Mouse (Mus musculus) limb, embryonic 14.5 days (tissue): ENCODE data around the gene Larp1. TPM values are rescaled to one million over a fixed set of nuclear protein-coding genes. Genes with fewer than 3 reads are reported as not detected.
"Not testable (repeated sequence)": the region's sequence is repeated elsewhere in the genome, so short reads cannot be mapped to it uniquely, and the experiment has no call there.

ENCODE experiments used
- ATAC-seq: fragments of 200-750 bp; cut with Nextera tagmentation; 2 replicates; pipeline ENCODE4 v1.8.0; 2017; ENCODE audit warnings: low read depth, moderate number of reproducible peaks, moderate TSS enrichment; ENCODE audit not compliant: low FRiP score
- DNase-seq: peaks from one replicate; pipeline ENCODE4 v3.0.0-alpha.2; 2015; ENCODE audit warnings: low spot score
- H3K27ac ChIP-seq: fragments of 300-500 bp; sonication (generic); replicated peaks from 2 replicates; pipeline ENCODE4 v1.5.1; 2014; ENCODE audit warnings: low read depth, mild to moderate bottlenecking, low read length, moderate library complexity, mixed read lengths
- H3K27me3 ChIP-seq: fragments of 300-500 bp; sonication (generic); 2 replicates; pipeline ENCODE4 v1.6.1; 2014; ENCODE audit warnings: low read length, mixed read lengths; ENCODE audit not compliant: control insufficient read depth, insufficient read depth
- H3K36me3 ChIP-seq: fragments of 300-500 bp; sonication (generic); 2 replicates; pipeline ENCODE4 v1.6.1; 2014; ENCODE audit warnings: mild to moderate bottlenecking, low read length, moderate library complexity, mixed read lengths; ENCODE audit not compliant: control insufficient read depth, insufficient read depth
- H3K4me1 ChIP-seq: fragments of 300-500 bp; sonication (generic); 2 replicates; pipeline ENCODE4 v1.6.1; 2014; ENCODE audit warnings: antibody characterized with exemption, low read length, mixed read lengths; ENCODE audit not compliant: control insufficient read depth, insufficient read depth
- H3K4me2 ChIP-seq: fragments of 300-500 bp; sonication (generic); replicated peaks from 2 replicates; pipeline ENCODE4 v1.6.1; 2014; ENCODE audit warnings: low read depth, mild to moderate bottlenecking, low read length, moderate library complexity; ENCODE audit not compliant: severe bottlenecking
- H3K4me3 ChIP-seq: fragments of 300-500 bp; sonication (generic); replicated peaks from 2 replicates; pipeline ENCODE4 v1.5.1; 2014; ENCODE audit warnings: low read length
- H3K9ac ChIP-seq: fragments of 300-500 bp; sonication (generic); 2 replicates; pipeline ENCODE4 v1.6.1; 2014; ENCODE audit warnings: mild to moderate bottlenecking, low read depth, low read length, moderate library complexity; ENCODE audit not compliant: severe bottlenecking
- H3K9me3 ChIP-seq: fragments of 300-500 bp; sonication (generic); 2 replicates; pipeline ENCODE4 v1.6.1; 2016; ENCODE audit warnings: low read length; ENCODE audit not compliant: control insufficient read depth
- POLR2A ChIP-seq: fragments of 200-500 bp; IDR thresholded peaks from 2 replicates; pipeline ENCODE4 v1.8.0; 2012; ENCODE audit warnings: inconsistent platforms, mild to moderate bottlenecking, moderate library complexity, borderline replicate concordance; ENCODE audit not compliant: insufficient read depth, insufficient read length; ENCODE audit errors: extremely low read depth
- WGBS: fragments of 180-500 bp; shearing (Covaris S2); extraction: QIAGEN DNeasy Blood & Tissue Kit; methylation state at CpG from one replicate; pipeline ENCODE4 v1.1.7; 2014; 5-methylcytosine and 5-hydroxymethylcytosine counted together
- polyA plus RNA-seq, 2 experiments: library from polyadenylated mRNA; depleted of rRNA in 1 of 2; stranded (reverse) in 1 of 2; unstranded in 1 of 2; fragments of >200 nt; fragmentation: Nextera tagmentation in 1 of 2; extraction: Ambion mirVana in 1 of 2; gene quantifications; 2 replicates each; pipeline versions ENCODE4 v1.2.1 to v1.2.3; 2012 to 2014

Gene Larp1
- polyA plus RNA-seq, 2 experiments: 24.7 to 46.4 TPM

DNA sequence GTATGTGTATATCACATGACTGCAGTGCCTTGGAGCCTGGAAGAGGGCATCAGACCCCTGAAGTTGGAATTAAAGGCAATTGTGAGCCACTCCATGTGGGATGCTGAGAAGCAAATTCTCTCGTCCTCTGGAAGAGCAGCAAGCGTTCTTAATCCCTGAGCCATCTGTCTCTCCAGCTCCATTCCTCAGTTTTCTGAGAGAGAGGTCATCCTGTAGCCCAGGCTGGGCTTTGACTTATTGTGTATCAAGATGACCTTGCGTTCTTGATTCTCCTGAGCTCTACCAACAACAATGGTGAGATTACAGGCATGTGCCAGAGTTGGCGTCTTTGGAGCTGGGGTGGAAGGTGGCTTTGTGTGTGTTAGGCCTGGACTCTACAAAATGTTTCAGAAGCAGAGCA is 85.9 kb downstream of the Larp1 start:
- Histone ChIP-seq H3K27me3 (no peaks in the 10 kb centered on the region), H3K36me3 (no peaks in the 10 kb centered on the region), H3K27ac (no peak overlapping the region), H3K9ac (no peak overlapping the region), H3K4me1 (peaks cover 8% of the 10 kb centered on the region), H3K4me2 (no peak overlapping the region), H3K4me3 (no peak overlapping the region), H3K9me3 (no peaks in the 10 kb centered on the region)
- ATAC-seq (no peak), DNase-seq (no peak)
- TF ChIP-seq POLR2A: no peak
- WGBS: 85% methylated on average over 4 of the region's 4 CpGs

DNA sequence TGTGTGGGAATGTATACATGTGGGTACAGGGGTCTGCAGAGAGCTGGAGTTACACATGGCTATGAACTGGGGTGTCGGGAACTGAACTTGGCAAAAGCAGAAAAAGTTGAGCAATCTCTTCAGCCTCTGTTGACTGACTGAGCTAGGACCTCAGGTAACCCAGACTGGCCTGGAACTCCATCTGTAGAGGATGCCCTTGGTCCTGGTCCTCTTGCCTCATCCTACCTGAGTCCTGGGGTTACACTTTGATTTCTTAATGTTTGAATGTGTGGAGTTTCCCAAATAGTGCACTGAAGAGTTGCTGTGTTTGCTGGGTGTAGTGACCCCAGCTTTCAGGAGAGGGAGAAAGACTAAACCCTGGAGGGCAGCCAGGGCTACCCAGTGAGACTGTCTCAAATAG is 86.7 kb downstream of the Larp1 start:
- H3K27ac ChIP-seq: no peak overlapping the region
- no peaks in the 10 kb centered on the region for H3K27me3 ChIP-seq
- no peak overlapping the region for H3K4me2 ChIP-seq
- ATAC-seq (no peak), DNase-seq (no peak)
- no peak overlapping the region for H3K9ac ChIP-seq
- 95% methylated on average over 1 of the region's 1 CpGs for WGBS
- TF ChIP-seq POLR2A: no peak
- no peaks in the 10 kb centered on the region for H3K9me3 ChIP-seq
- H3K36me3 ChIP-seq: no peaks in the 10 kb centered on the region
- no peak overlapping the region for H3K4me3 ChIP-seq
- H3K4me1 ChIP-seq: peaks cover 8% of the 10 kb centered on the region

DNA sequence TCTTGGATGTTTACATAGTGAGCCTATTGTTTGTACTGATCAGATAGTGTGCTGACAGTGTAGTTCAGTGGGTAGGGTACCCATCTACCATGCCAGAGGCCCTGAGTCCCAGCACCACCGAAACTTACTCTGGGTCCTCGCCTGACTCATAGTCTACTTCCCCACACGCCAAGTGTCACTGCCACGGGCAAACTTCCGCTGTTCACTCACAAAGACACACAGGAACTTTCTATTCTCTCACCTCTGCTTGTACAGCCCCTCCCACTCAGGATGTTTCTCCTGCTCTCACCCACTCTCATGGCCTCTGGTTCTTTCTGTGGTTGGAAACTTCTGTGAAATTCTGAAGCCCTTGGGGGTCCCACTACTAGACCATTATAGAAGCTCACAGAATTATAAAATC is 87.3 kb downstream of the Larp1 start:
- peaks cover 8% of the 10 kb centered on the region for H3K4me1 ChIP-seq
- DNase-seq: no peak
- H3K4me3 ChIP-seq: no peak overlapping the region
- H3K4me2 ChIP-seq: no peak overlapping the region
- no peak for ATAC-seq
- H3K36me3 ChIP-seq: no peaks in the 10 kb centered on the region
- H3K9ac ChIP-seq: no peak overlapping the region
- no peak for TF ChIP-seq POLR2A
- no peaks in the 10 kb centered on the region for H3K9me3 ChIP-seq
- H3K27ac ChIP-seq: no peak overlapping the region
- no peaks in the 10 kb centered on the region for H3K27me3 ChIP-seq
- WGBS: 71% methylated on average over 5 of the region's 5 CpGs

DNA sequence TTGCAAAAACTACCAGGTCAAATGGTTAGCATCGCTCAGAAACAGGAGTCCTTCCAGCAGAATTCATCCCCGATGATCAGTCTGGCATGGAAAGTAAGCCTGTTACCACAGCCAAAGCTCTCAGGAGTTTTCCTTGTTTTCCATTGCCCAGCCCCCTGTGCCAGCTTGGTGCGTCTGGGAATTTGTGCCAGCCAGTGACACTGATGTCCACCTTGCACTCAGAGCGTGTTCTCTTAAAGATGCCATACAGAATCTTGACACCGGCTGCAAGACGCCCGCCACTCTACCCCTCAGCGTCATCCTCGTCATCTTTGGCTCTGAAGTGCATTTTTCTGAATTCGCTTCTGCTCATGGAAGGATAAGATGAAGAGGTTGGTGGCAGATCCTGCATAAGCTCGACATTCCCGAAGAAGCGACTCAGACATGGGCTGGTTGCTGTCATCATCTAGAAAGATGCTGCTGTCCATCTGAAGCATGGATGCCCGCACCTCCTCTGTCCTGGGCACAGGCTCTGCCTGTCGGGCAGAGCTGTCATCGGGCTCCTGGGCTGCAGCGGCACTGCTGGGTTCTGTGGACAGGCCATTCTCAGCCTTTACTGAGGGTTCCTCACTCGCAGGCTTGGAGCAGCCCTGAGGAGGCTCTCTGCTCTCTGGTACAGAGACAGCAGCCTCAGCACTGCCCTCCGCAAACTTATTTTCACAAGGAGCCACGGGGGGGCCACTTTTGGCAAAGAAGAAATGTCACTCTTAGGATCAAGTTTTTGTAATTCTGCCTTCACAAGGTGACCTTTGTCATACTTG is 88.2 kb downstream of the Larp1 start:
- no peak overlapping the region for H3K27ac ChIP-seq
- TF ChIP-seq POLR2A: no peak
- H3K4me2 ChIP-seq: peak overlapping the region; percentile 65
- no peaks in the 10 kb centered on the region for H3K27me3 ChIP-seq
- H3K9me3 ChIP-seq: no peaks in the 10 kb centered on the region
- H3K9ac ChIP-seq: no peak overlapping the region
- DNase-seq (no peak), ATAC-seq (no peak)
- H3K4me1 ChIP-seq: peaks cover 8% of the 10 kb centered on the region
- 52% methylated on average over 20 of the region's 20 CpGs for WGBS
- peak overlapping the region; percentile 38 for H3K4me3 ChIP-seq
- no peaks in the 10 kb centered on the region for H3K36me3 ChIP-seq

DNA sequence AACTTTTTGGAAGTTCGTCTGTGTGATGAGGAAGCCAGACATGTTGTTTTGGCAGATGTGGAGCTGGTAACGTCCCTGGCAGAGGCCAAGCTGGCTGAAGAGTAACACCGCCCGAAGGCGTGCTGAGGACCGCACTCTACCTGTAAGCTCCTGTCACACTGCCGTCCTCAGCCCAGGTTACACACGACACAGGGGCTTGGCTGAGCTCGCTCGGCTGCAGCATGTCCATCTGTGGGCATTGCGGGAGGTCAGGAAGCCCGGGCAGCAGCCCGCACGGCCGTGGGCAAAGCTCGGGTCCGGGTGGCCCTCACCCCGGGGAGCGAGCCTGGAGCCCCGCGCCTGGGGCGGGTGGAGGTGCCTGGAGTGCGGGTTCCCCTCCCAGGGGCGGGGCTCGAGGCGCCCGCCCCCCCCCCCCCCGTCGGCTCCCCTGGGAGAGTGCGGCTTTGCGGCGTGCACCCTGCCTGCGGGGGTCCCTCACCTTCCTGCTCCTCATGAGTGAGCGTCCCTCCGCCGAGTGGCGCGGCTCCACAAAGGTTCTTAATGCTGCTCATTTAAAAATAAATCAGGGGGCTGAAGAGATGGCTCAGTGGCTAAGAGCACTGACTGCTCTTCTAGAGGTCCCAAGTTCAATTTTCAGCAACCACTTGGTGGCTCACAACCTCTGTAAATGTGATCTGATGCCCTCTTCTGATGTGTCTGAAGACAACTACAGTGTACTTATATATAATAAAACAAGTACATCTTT is 88.9 kb downstream of the Larp1 start:
- TF ChIP-seq POLR2A: no peak
- H3K9me3 ChIP-seq: no peaks in the 10 kb centered on the region
- ATAC-seq (no peak), DNase-seq (no peak)
- peak overlapping the region; percentile 65 for H3K4me2 ChIP-seq
- H3K9ac ChIP-seq: peak overlapping the region; percentile 44
- H3K4me3 ChIP-seq: peak overlapping the region; percentile 38
- peaks cover 6% of the 10 kb centered on the region for H3K4me1 ChIP-seq
- H3K27me3 ChIP-seq: no peaks in the 10 kb centered on the region
- 1% methylated on average over 25 of the region's 38 CpGs for WGBS
- H3K27ac ChIP-seq: no peak overlapping the region
- no peaks in the 10 kb centered on the region for H3K36me3 ChIP-seq

DNA sequence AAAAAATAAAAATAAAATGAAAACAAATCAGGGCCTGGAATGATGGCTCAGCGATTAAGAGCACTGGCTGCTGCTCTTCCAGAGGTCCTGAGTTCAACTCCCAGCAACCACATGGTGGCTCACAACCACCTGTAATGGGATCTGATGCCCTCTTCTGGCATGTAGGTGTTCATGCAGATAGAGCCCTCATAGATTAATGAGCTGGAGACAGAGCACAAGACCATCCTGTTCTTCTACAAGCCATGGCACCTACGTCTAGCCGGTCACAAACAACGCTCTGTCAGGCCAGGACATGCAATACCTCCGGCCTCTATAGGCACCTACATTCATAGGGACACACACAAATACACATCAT is 89.5 kb downstream of the Larp1 start:
- not testable (repeated sequence) for H3K27me3 ChIP-seq, H3K27ac ChIP-seq, ATAC-seq, H3K9me3 ChIP-seq, H3K9ac ChIP-seq, H3K4me1 ChIP-seq, DNase-seq, H3K36me3 ChIP-seq
- Histone ChIP-seq H3K4me2 (peak overlapping the region; percentile 65; the same call in 1 of the 2 replicates), H3K4me3 (peak overlapping the region; percentile 38)
- 71% methylated on average over 5 of the region's 5 CpGs for WGBS
